Mouse (Mus musculus) embryonic facial prominence, embryonic 12.5 days (tissue): Measurements from ENCODE around the gene Adra2b. TPM values are rescaled to one million over a fixed set of nuclear protein-coding genes. Genes with fewer than 3 reads are reported as not detected.

Experiments
- ATAC-seq: fragments of 200-750 bp; cut with Nextera tagmentation; 2 replicates; pipeline ENCODE4 v1.8.0; 2017; ENCODE audit not compliant: insufficient number of reproducible peaks, insufficient read depth, low FRiP score, low TSS enrichment
- H3K27ac ChIP-seq: fragments of 300-500 bp; sonication (generic); 2 replicates; pipeline ENCODE4 v1.5.1; 2016; ENCODE audit warnings: mild to moderate bottlenecking
- H3K27me3 ChIP-seq: fragments of 300-500 bp; sonication (generic); 2 replicates; pipeline ENCODE4 v1.6.1; 2016; ENCODE audit warnings: mild to moderate bottlenecking, moderate library complexity
- H3K36me3 ChIP-seq: fragments of 300-500 bp; sonication (generic); 2 replicates; pipeline ENCODE4 v1.6.1; 2016; ENCODE audit warnings: mild to moderate bottlenecking
- H3K4me1 ChIP-seq: fragments of 300-500 bp; sonication (generic); 2 replicates; pipeline ENCODE4 v1.6.1; 2016
- H3K4me2 ChIP-seq: fragments of 300-500 bp; sonication (generic); replicated peaks from 2 replicates; pipeline ENCODE4 v1.6.1; 2016; ENCODE audit warnings: mild to moderate bottlenecking, moderate library complexity
- H3K4me3 ChIP-seq: fragments of 300-500 bp; sonication (generic); 2 replicates; pipeline ENCODE4 v1.5.1; 2016; ENCODE audit warnings: mild to moderate bottlenecking
- H3K9ac ChIP-seq: fragments of 300-500 bp; sonication (generic); 2 replicates; pipeline ENCODE4 v1.6.1; 2016; ENCODE audit warnings: mild to moderate bottlenecking, moderate library complexity
- H3K9me3 ChIP-seq: fragments of 300-500 bp; sonication (generic); 2 replicates; pipeline ENCODE4 v1.6.1; 2016; ENCODE audit warnings: mild to moderate bottlenecking, moderate library complexity
- WGBS: fragments of 180-500 bp; shearing (Covaris S2); methylation state at CpG from one replicate; pipeline ENCODE4 v1.1.7; 2016; 5-methylcytosine and 5-hydroxymethylcytosine counted together
- polyA plus RNA-seq: library from polyadenylated mRNA; unstranded; fragments of >200 nt; fragmentation: Nextera tagmentation; extraction: Ambion mirVana; gene quantifications from 2 replicates; pipeline ENCODE4 v1.2.1, GENCODE M21; 2016

The Adra2b gene
- polyA plus RNA-seq, 1 experiment from 2014 or later: 1.7 TPM

- WGBS: 73% methylated on average over 14 of the region's 14 CpGs
- Histone ChIP-seq H3K9ac (no peak overlapping the region), H3K36me3 (no peaks in the 10 kb centered on the region), H3K4me2 (no peak overlapping the region), H3K27ac (no peak overlapping the region), H3K27me3 (peaks cover 32% of the 10 kb centered on the region), H3K4me3 (no peak overlapping the region), H3K4me1 (peaks cover 5% of the 10 kb centered on the region; the same call in 1 of the 2 replicates), H3K9me3 (no peaks in the 10 kb centered on the region)
- no peak for ATAC-seq
Observed at GRCm38 (mm10) chr2:127332807-127333570, 30.0 kb upstream of the Adra2b start.

GRCm38 (mm10) chr2:127333945-127334603 lies 28.9 kb upstream of the Adra2b start:
- Histone ChIP-seq H3K36me3 (no peaks in the 10 kb centered on the region), H3K9me3 (no peaks in the 10 kb centered on the region), H3K9ac (no peak overlapping the region), H3K27me3 (peaks cover 32% of the 10 kb centered on the region), H3K4me2 (no peak overlapping the region), H3K4me3 (no peak overlapping the region), H3K27ac (no peak overlapping the region), H3K4me1 (peaks cover 5% of the 10 kb centered on the region; the same call in 1 of the 2 replicates)
- WGBS: 69% methylated on average over 5 of the region's 5 CpGs
- no peak for ATAC-seq

DNA sequence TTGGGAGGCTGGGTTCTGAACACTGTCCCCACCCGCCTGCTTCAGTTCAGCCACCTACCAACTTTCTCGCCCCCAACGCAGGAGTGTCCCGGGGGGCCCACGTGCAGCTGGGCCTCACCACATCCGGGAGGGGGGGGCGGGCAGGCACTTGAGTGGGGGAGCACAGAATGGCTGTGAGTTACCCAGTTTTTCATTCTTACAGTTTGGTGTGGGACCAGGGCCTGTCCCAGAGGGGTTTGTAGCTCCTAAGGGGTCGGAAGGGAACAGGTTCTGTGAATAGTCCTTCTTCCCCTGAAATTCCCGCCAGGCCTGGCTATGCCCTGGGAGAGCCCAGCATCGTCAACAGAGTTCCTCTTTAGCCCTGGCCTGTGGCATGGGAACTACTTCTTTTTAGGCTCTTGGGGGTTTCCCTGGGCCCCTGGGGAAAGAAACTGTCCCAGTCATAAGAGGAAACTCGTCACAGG lies 27.9 kb upstream of the Adra2b start:
- peaks cover 32% of the 10 kb centered on the region for H3K27me3 ChIP-seq
- WGBS: 42% methylated on average over 11 of the region's 11 CpGs
- no peaks in the 10 kb centered on the region for H3K36me3 ChIP-seq
- no peaks in the 10 kb centered on the region for H3K9me3 ChIP-seq
- ATAC-seq: no peak
- H3K27ac ChIP-seq: no peak overlapping the region
- H3K9ac ChIP-seq: no peak overlapping the region
- H3K4me3 ChIP-seq: no peak overlapping the region
- peaks cover 5% of the 10 kb centered on the region; the same call in 1 of the 2 replicates for H3K4me1 ChIP-seq
- H3K4me2 ChIP-seq: peak overlapping the region; percentile 94

GRCm38 (mm10) chr2:127335767-127336496 lies 27.1 kb upstream of the Adra2b start, which contains the start of gene Dusp2:
Gene Dusp2, plus strand, starts transcription at chr2:127336159.
- under 1% methylated on average over 60 of the region's 76 CpGs for WGBS
- Histone ChIP-seq H3K27ac (no peak within 1 kb of the TSS), H3K4me2 (peak within 1 kb of the TSS; percentile 94), H3K4me3 (peak within 1 kb of the TSS; percentile 48), H3K4me1 (peaks cover 5% of the 10 kb centered on the region; the same call in 1 of the 2 replicates), H3K9ac (peak within 1 kb of the TSS; percentile 60), H3K9me3 (no peaks in the 10 kb centered on the region), H3K27me3 (peaks cover 32% of the 10 kb centered on the region), H3K36me3 (no peaks in the 10 kb centered on the region)
- peak; percentile 43; the same call in 1 of the 2 replicates for ATAC-seq

GRCm38 (mm10) chr2:127336497-127336832 lies 26.5 kb upstream of the Adra2b start:
- Histone ChIP-seq H3K9me3 (no peaks in the 10 kb centered on the region), H3K4me2 (peak overlapping the region; percentile 94), H3K36me3 (no peaks in the 10 kb centered on the region), H3K9ac (peak overlapping the region; percentile 60), H3K4me3 (peak overlapping the region; percentile 48), H3K27me3 (peaks cover 32% of the 10 kb centered on the region), H3K27ac (no peak overlapping the region), H3K4me1 (peaks cover 5% of the 10 kb centered on the region; the same call in 1 of the 2 replicates)
- 2% methylated on average over 33 of the region's 33 CpGs for WGBS
- ATAC-seq: 0 out of 2 replicates have a peak, but pooled peaks have one; percentile 1

DNA sequence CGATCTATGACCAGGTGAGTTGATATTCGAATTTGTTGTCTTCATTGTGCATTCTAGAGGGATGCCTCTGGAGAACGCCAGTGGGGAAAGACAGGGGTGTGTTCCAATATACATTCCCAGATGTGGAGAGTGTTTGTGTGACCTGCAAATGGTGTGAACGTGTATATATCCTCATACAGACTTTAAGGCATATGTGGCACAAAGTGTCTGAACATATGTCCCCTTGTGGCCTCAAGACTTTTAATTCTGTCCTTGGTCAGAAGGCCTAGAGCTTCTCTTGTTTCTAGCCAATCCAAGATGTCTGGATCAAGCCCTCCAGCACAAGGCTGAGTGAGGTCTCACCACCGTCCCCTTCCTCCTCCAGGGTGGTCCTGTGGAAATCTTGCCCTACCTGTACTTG lies 26.1 kb upstream of the Adra2b start:
- H3K4me1 ChIP-seq: peaks cover 5% of the 10 kb centered on the region; the same call in 1 of the 2 replicates
- peak overlapping the region; percentile 94 for H3K4me2 ChIP-seq
- no peak for ATAC-seq
- H3K27me3 ChIP-seq: peaks cover 32% of the 10 kb centered on the region
- H3K27ac ChIP-seq: no peak overlapping the region
- peak overlapping the region; percentile 48 for H3K4me3 ChIP-seq
- no peaks in the 10 kb centered on the region for H3K36me3 ChIP-seq
- WGBS: 43% methylated on average over 5 of the region's 5 CpGs
- H3K9me3 ChIP-seq: no peaks in the 10 kb centered on the region
- 0 out of 2 replicates have a peak overlapping the region, but pooled peaks have one; percentile 60 for H3K9ac ChIP-seq

DNA sequence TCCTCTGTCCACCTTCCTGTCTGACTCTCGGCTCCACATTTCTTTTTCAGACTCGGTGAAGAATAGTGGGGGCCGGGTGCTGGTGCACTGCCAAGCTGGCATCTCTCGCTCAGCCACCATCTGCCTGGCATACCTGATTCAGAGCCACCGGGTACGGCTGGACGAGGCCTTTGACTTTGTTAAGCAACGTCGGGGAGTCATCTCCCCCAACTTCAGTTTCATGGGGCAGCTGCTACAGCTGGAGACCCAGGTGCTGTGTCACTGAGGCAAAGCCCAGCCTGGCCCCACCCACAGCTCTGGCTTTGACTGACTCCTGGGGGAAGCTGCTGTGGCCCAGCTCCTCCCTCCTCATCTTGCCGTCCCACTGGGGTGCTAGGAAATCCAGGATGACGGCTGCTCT lies 25.5 kb upstream of the Adra2b start:
- Histone ChIP-seq H3K27me3 (peaks cover 32% of the 10 kb centered on the region), H3K4me3 (no peak overlapping the region), H3K9ac (no peak overlapping the region), H3K4me1 (peaks cover 5% of the 10 kb centered on the region; the same call in 1 of the 2 replicates), H3K27ac (no peak overlapping the region), H3K4me2 (no peak overlapping the region), H3K36me3 (no peaks in the 10 kb centered on the region), H3K9me3 (no peaks in the 10 kb centered on the region)
- ATAC-seq: no peak
- WGBS: 71% methylated on average over 11 of the region's 11 CpGs

DNA sequence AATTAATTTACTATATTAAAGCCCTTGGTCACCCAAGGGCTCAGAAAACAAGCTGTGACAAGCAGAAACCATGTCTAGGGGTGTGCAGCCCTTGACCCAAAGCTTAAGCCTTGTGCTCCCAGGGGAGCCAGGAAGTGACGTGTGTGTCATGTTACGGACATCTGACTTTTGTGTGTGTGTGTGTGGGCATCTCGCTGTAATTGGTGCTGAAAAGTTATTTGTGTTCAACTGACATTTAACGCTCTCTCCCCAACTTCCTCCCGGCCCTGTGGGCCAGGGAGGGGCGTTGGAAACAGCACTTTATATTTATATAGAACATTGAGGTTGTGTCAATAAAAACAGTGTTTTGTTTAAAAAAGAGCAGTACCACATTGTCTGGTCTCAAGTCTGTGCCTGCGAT lies 25.0 kb upstream of the Adra2b start:
- Histone ChIP-seq H3K9me3 (no peaks in the 10 kb centered on the region), H3K27me3 (peaks cover 32% of the 10 kb centered on the region), H3K9ac (no peak overlapping the region), H3K27ac (no peak overlapping the region), H3K4me2 (no peak overlapping the region), H3K4me1 (peaks cover 5% of the 10 kb centered on the region; the same call in 1 of the 2 replicates), H3K36me3 (no peaks in the 10 kb centered on the region), H3K4me3 (no peak overlapping the region)
- WGBS: 52% methylated on average over 7 of the region's 7 CpGs
- no peak for ATAC-seq

DNA sequence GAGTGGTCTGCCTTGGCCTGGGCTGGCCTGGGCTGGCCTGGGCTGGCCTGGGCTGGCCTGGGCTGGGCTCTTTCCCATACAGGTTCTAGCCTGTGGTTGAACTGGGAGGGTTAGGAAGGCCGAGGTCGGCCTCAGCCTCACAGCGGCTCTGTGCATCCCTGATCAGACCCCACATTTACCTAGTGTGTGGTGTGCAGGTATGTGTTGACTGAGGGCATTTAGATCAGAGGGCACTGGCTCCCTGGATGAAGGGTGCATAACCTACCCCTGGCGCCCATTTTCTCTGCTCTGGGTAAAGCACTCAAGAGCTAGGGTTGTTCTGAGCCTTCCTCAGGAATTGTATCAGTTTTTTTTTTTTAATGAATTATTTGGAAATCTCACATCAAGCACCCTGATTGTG lies 24.6 kb upstream of the Adra2b start, which contains the start of gene Astl:
Astl (plus strand) TSS at position 224 of the 400 bp plus-strand sequence.
- Histone ChIP-seq H3K9ac (no peak within 1 kb of the TSS), H3K4me1 (peaks cover 5% of the 10 kb centered on the region; the same call in 1 of the 2 replicates), H3K27ac (no peak within 1 kb of the TSS), H3K4me3 (no peak within 1 kb of the TSS), H3K4me2 (no peak within 1 kb of the TSS), H3K36me3 (no peaks in the 10 kb centered on the region), H3K9me3 (no peaks in the 10 kb centered on the region), H3K27me3 (peaks cover 32% of the 10 kb centered on the region)
- WGBS: 80% methylated on average over 4 of the region's 4 CpGs
- ATAC-seq: no peak

DNA sequence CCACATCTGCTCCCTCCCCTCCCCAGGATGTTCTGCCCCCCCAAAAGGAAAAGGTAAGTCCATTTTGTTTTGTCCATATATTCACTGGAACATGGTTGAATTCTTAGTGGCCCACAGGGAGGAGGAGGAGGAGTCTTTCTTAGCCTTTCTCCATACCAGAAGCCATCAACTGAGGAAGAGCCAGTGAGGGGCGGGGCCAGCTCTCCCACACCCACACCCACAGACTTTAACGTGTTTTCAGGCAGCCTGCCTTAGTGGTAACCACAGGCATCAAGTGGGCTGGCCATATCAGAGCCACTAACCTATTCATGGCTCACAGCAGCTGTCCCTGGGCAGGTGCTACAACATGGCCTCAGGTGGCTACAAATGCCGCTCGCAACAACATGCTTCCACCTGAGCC lies 24.2 kb upstream of the Adra2b start:
- WGBS: 68% methylated on average over 4 of the region's 4 CpGs
- Histone ChIP-seq H3K27ac (no peak overlapping the region), H3K9me3 (no peaks in the 10 kb centered on the region), H3K9ac (no peak overlapping the region), H3K4me2 (no peak overlapping the region), H3K36me3 (no peaks in the 10 kb centered on the region), H3K4me3 (no peak overlapping the region), H3K27me3 (peaks cover 32% of the 10 kb centered on the region), H3K4me1 (peaks cover 5% of the 10 kb centered on the region; the same call in 1 of the 2 replicates)
- no peak for ATAC-seq

DNA sequence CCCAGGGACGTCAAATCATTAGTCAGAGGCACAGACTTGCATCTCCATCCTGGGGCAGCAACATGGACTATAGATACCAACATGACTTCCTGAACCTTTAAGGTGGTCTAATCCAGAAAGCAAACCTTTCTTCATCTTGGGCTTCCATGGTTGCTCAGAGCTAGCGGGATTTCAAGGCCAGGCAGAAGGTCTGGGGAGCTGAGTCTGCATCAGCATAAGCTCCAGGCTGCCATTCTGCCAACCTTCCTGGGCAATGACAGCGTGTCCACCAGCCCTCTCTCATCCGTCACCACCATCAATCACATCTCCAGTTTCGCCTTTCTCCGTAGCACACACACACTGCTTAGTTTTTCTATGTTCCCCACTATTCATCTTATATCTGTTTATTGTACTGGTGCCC lies 23.7 kb upstream of the Adra2b start:
- no peak for ATAC-seq
- Histone ChIP-seq H3K4me3 (no peak overlapping the region), H3K4me2 (no peak overlapping the region), H3K36me3 (no peaks in the 10 kb centered on the region), H3K9me3 (no peaks in the 10 kb centered on the region), H3K9ac (no peak overlapping the region), H3K27me3 (peaks cover 32% of the 10 kb centered on the region), H3K27ac (no peak overlapping the region), H3K4me1 (peaks cover 5% of the 10 kb centered on the region; the same call in 1 of the 2 replicates)
- WGBS: 76% methylated on average over 6 of the region's 6 CpGs
